Mouse (Mus musculus): ENCODE measurements around the gene Inafm1. TPM values are rescaled to one million over a fixed set of nuclear protein-coding genes. Genes with fewer than 3 reads are reported as not detected.
A peak's percentile ranks its signal among the peaks of the same experiment; 100 is the strongest.
"Not testable (repeated sequence)": the region's sequence is repeated elsewhere in the genome, so short reads cannot be mapped to it uniquely, and the experiment has no call there.

Inafm1 gene
- total RNA-seq, 2 experiments from 2014 or later = 35.6 to 41.5 TPM

GRCm38 (mm10) chr7:16263843-16264242, 9.6 kb downstream of the Inafm1 start:
- DNase-seq (ENCODE audit: low spot score in 2 of 2) = no peak

- DNase-seq (ENCODE audit: low spot score in 2 of 2) = peak in 1 of 2 experiments; percentile 54
These were observed 10.2 kb downstream of the Inafm1 start for GRCm38 (mm10) chr7:16263015-16263787.

DNA sequence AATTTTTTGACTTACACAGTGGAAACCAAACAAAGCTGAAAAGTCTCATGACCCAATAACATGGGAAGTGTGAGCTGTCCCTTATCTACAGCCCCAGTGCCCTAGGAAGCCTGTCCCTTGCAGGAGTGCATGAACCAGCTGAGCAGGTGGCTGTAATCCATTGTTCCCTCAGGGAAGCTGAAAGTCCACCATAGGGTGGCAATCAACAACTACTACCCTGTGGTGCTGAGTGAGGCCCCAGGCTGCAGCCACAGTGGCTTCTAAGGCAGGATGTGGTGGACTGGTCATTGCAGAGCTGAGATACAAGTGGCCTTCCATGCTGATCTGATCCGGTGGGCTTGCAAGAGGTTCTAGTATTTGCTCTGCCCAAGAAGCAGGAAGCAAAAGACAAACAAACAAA, 12.3 kb downstream of the Inafm1 start:
- DNase-seq (ENCODE audit: low spot score in 2 of 2) = no peak

DNA sequence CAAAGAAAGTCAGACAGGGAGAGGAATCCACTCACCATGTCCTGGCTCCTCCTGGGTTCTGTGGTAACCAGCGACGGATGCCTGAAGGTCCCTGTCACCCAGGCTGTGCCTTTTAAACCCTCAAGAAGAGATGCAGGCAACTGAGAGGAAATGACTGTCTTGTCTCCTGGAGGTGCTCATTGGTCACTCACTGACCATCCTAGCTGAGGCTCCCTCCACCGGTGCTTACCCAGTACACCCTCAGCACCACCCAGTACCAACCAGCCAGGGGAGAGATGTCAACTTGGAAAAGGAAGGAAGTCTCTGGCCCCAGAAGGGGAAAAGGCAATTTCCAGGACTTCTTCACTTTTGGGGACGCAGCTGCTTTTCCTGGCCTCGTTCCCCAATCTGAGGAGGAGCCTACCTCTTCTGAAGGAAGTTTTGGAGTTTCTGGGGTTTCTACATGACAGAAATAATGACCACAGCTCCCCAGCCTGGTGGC, 14.3 kb downstream of the Inafm1 start, which contains the start of gene C5ar1:
C5ar1 (minus strand) TSS at position 431 of the 481 bp plus-strand sequence.
- no peak for DNase-seq (ENCODE audit: low spot score in 2 of 2)

DNA sequence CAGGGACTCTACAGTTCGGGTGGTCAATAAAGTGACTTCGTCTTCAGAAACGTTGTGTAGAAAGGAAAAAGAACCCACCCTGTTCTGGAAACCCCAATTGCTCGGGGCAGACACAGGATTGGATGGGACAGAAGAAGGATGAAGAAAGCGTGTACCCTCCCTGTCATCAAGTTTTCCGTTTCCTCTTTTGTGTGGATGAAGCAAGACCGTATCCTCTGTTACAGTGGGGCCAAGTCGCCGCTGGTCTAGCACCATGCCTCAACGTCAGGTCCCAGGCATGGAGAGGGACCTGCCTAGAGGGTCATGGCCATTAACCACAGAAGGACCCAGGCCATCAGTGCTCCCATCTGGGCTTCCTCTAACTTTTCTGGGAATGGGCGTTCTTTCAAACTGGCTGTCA, 15.6 kb downstream of the Inafm1 start:
- no peak for DNase-seq (ENCODE audit: low spot score in 2 of 2)

GRCm38 (mm10) chr7:16255963-16256362, 17.5 kb downstream of the Inafm1 start:
- not testable (repeated sequence) for DNase-seq (ENCODE audit: low spot score in 2 of 2)

- no peak for DNase-seq (ENCODE audit: low spot score in 2 of 2)
These were observed 19.2 kb downstream of the Inafm1 start for GRCm38 (mm10) chr7:16254195-16254594.

DNA sequence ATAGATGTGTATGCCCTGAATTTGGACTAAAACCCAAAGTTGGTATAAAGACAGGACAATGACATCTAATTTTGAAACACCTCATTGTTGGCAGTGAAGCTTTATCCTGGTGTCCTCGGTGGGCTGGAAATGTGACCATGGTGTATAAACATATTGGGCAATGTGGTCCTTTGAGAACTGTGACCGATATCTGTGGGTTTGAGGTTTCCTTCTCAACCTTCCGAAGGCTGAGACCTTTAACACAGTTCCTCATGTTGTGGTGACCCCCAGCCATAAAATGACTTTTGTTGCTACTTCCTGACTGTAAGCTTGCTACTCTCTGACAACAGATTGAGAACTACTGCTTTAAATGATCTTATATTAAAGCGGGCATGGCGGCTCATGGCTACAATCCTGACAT, 22.7 kb downstream of the Inafm1 start:
- DNase-seq (ENCODE audit: low spot score in 2 of 2) = no peak

- no peak for DNase-seq (ENCODE audit: low spot score in 2 of 2)
These were observed 27.5 kb downstream of the Inafm1 start for GRCm38 (mm10) chr7:16245958-16246357.

GRCm38 (mm10) chr7:16244067-16244466, 29.4 kb downstream of the Inafm1 start, which contains the start of gene C5ar2:
Gene C5ar2 (minus strand): TSS chr7:16244154.
- no peak for DNase-seq (ENCODE audit: low spot score in 2 of 2)

GRCm38 (mm10) chr7:16242198-16242597, 31.2 kb downstream of the Inafm1 start:
- no peak for DNase-seq (ENCODE audit: low spot score in 2 of 2)

DNA sequence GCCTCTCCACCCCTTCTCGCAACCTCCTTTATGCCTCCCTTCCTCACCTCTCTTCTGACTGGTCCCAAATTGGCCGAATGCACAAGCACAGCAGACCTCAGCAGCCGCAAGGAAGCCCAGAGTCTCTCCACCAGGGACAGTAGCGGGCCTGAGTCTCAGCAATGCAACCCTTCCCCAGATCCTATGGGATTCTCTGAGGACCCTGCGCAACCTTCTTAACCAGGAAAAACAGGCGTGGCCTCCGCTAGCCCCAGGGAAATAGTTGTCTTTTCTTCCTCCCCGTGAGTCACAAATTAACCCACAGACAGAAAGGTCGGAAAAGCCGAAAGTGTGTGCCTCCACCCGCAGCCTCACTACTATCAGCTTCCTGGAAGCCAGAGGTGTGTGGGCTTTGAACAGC, 31.6 kb downstream of the Inafm1 start:
- no peak for DNase-seq (ENCODE audit: low spot score in 2 of 2)

DNA sequence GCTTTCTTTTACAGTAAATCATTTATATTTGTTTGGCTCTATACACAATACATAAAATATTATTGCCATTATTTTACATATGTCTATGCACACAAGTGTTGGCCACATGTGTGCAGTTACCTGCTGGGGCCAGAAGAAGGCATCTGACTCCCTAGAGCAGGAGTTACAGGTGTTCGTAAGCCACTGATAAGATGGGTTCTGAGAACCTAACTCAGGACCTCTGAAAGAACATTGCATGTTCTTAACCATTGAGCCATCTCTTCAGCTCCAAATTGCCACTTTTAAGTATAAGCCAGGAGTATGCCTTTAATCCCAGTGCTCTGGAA, 32.5 kb downstream of the Inafm1 start:
- no peak for DNase-seq (ENCODE audit: low spot score in 2 of 2)

DNA sequence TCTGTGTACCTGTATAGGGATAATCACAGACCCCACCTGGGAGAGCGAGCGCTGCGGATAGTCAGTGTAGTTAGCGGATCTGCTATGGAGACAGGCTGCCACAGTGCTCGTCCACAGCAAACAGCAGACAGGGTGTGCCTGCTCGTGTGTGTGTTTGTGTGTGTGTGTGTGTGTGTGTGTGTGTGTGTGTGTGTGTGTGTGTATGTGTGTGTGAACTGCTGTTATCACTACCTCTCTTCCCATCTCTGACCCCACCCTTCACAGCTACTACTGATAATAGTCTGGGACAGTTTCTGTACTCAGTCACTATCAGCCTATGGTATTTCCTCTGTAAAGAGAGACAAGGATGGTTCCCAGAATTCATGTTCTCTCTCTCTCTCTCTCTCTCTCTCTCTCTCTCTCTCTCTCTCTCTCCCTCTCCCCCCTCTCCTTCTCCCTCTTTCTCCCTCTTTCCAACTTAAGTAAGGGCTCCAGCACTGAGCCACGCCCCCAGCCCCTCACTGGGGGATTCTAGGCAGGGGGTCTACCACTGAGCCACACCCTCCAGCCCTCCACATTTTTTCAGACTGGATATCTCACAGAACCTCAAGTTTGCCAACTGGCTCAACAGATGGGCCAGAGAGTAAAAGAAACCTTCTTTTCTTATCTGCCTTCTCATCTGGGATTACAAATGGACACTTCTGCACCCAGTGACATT, 33.0 kb downstream of the Inafm1 start:
- no peak for DNase-seq (ENCODE audit: low spot score in 2 of 2)

- DNase-seq (ENCODE audit: low spot score in 2 of 2) = no peak
These were observed 33.8 kb downstream of the Inafm1 start for GRCm38 (mm10) chr7:16239554-16239997.

DNA sequence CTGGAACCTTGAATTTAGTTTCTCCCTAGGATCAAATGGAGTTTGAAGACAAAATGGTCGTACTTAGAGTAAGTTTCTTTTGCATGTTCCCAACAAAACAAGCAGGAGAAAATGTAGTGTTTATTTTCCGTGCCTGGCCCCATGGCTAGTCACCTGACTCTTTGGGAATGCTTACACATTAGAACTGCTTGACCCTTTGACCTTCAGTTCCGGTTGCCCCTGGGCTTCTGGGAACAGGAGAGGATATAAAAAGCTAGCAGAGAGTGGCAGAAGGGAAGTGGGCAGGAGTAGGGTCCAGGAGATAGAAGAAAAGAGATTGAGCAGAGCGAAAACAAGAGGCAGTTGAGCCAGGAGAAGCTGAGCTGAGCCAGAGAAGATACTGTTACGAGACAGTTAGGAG, 43.5 kb downstream of the Inafm1 start:
- DNase-seq (ENCODE audit: low spot score in 2 of 2) = no peak

Other genes starting within 250 kb of the Inafm1 start
- gene Bicra, start 225.7 kb downstream of the Inafm1 start, total RNA-seq (2021) = 10 to 100 TPM; 14.4 to 14.6 TPM
- gene Zfp541, start 211.8 kb downstream of the Inafm1 start, total RNA-seq (2021) = under 1 TPM; 0.22 to 0.23 TPM
- gene Napa, start 175.2 kb downstream of the Inafm1 start, total RNA-seq (2021) = 100 to 1,000 TPM; 130 to 136 TPM
- 10 to 100 TPM; 29.1 to 29.3 TPM for gene Kptn, start 153.7 kb downstream of the Inafm1 start, total RNA-seq (2021)
- 1 to 10 TPM; 6.5 to 7.6 TPM for gene Slc8a2, start 143.8 kb downstream of the Inafm1 start, total RNA-seq (2021)
- 10 to 100 TPM; 18.8 to 22.0 TPM for gene Meis3, start 98.5 kb downstream of the Inafm1 start, total RNA-seq (2021)
- gene Dhx34, start 51.6 kb downstream of the Inafm1 start, total RNA-seq (2021) = 10 to 100 TPM; 20.9 to 21.9 TPM
- under 1 TPM; 0.45 to 0.48 TPM for gene C5ar2, start 29.5 kb downstream of the Inafm1 start, total RNA-seq (2021)
- 1 to 10 TPM; 4.8 to 6.2 TPM for gene C5ar1, start 14.1 kb downstream of the Inafm1 start, total RNA-seq (2021)
- gene Ccdc9, start 13.2 kb upstream of the Inafm1 start, total RNA-seq (2021) = 100 to 1,000 TPM; 103 to 116 TPM
- gene Bbc3, start 34.8 kb upstream of the Inafm1 start, total RNA-seq (2021) = 1 to 10 TPM; 9.6 to 9.9 TPM
- 100 to 1,000 TPM; 100 to 101 TPM for gene Sae1, start 114.2 kb upstream of the Inafm1 start, total RNA-seq (2021)
- 10 to 100 TPM; 60.7 to 62.1 TPM for gene Zc3h4, start 127.3 kb upstream of the Inafm1 start, total RNA-seq (2021)
- 10 to 100 TPM; 39.1 to 39.9 TPM for gene Tmem160, start 179.2 kb upstream of the Inafm1 start, total RNA-seq (2021)
- gene Npas1, start 204.1 kb upstream of the Inafm1 start, total RNA-seq (2021) = under 1 TPM in 1 of 2 experiments, not detected in 1; 0.20 TPM